Comparison of ENCODE assay signal across 11 mouse cellular contexts in genomic region chr19:21789676-21790075, GRCm38 (mm10). TPM values are rescaled to one million over a fixed set of nuclear protein-coding genes. Genes with fewer than 3 reads are reported as not detected.
DNase-seq lines count a peak whose midpoint lies in the region; ATAC-seq and TF ChIP-seq lines count a peak whose summit lies in the region.
"Had no signal": no experiment of that assay in that cellular context is flagged by ENCODE, and none has a peak within 500 bp of the region (broad histone marks: within the 10 kb centered on the region; RNA-seq: fewer than 3 reads in every experiment).

No protein-coding gene starts in this region.

- peaks cover 5% of the 10 kb centered on the region for H3K36me3 ChIP-seq in ES-E14 (ENCODE audit: control insufficient read depth, insufficient read depth, low read length, poor library complexity, severe bottlenecking)
- peaks cover 24% of the 10 kb centered on the region for H3K36me3 ChIP-seq in embryonic facial prominence, embryonic 10.5 days (replicated peaks)
- peaks cover 21% of the 10 kb centered on the region for H3K36me3 ChIP-seq in hindbrain, embryonic 12.5 days
- no peaks in the 10 kb centered on the region for H3K36me3 ChIP-seq in midbrain, embryonic 15.5 days (replicated peaks)

- H3K4me1 ChIP-seq in ES-E14 (ENCODE audit: control insufficient read depth in 2 of 2, insufficient read depth in 2 of 2, low read length in 2 of 2, poor library complexity in 1 of 2): peaks cover 12 to 13% of the 10 kb centered on the region in 2 experiments
- peaks cover 50% of the 10 kb centered on the region for H3K4me1 ChIP-seq in embryonic facial prominence, embryonic 10.5 days
- peaks cover 59% of the 10 kb centered on the region for H3K4me1 ChIP-seq in hindbrain, embryonic 12.5 days
- peaks cover 48% of the 10 kb centered on the region for H3K4me1 ChIP-seq in midbrain, embryonic 15.5 days

- in situ Hi-C loops in ES-E14 (cut with MboI; ENCODE audit: low sequenced_read_pairs in 2 of 2, unreplicated experiment in 2 of 2): no loop called here

- no peaks in the 10 kb centered on the region for H3K27me3 ChIP-seq in embryonic facial prominence, embryonic 10.5 days (replicated peaks; ENCODE audit: low read depth, poor library complexity, severe bottlenecking)
- H3K27me3 ChIP-seq in hindbrain, embryonic 12.5 days: no peaks in the 10 kb centered on the region
- no peaks in the 10 kb centered on the region for H3K27me3 ChIP-seq in midbrain, embryonic 15.5 days (replicated peaks)
- H3K27me3 ChIP-seq: lung, embryonic 15.5 days had no signal

- peak; percentile 89 for ATAC-seq in hindbrain, embryonic 12.5 days (ENCODE audit: low FRiP score)
- peak; percentile 65 for ATAC-seq in midbrain, embryonic 15.5 days (replicated peaks)
- no peak for ATAC-seq in megakaryocyte-erythroid progenitor cell, adult 5-6 weeks (replicated peaks; ENCODE audit: low FRiP score, low TSS enrichment, poor library complexity, severe bottlenecking)

- H3K4me2 ChIP-seq in hindbrain, embryonic 12.5 days (replicated peaks): peak overlapping the region; percentile 44
- H3K4me2 ChIP-seq in midbrain, embryonic 15.5 days: 0 out of 2 replicates have a peak overlapping the region, but pooled peaks have one; percentile 17
- H3K4me2 ChIP-seq: lung, embryonic 15.5 days had no signal

- no peaks in the 10 kb centered on the region for H3K9me3 ChIP-seq in ES-E14 (ENCODE audit: control insufficient read depth, insufficient read depth, low read depth, low read length)
- H3K9me3 ChIP-seq in embryonic facial prominence, embryonic 10.5 days: no peaks in the 10 kb centered on the region
- no peaks in the 10 kb centered on the region for H3K9me3 ChIP-seq in hindbrain, embryonic 12.5 days (replicated peaks)
- no peaks in the 10 kb centered on the region for H3K9me3 ChIP-seq in midbrain, embryonic 15.5 days
- H3K9me3 ChIP-seq: lung, embryonic 15.5 days had no signal

- WGBS in embryonic facial prominence, embryonic 10.5 days: 36% methylated on average over 6 of the region's 6 CpGs
- WGBS in hindbrain, embryonic 12.5 days: 14% methylated on average over 6 of the region's 6 CpGs
- 13% methylated on average over 6 of the region's 6 CpGs for WGBS in midbrain, embryonic 15.5 days

- DNase-seq in ES-E14 (ENCODE audit: low read depth, low spot score): no peak
- DNase-seq in embryonic facial prominence, embryonic 10.5 days (ENCODE audit: low spot score): peak; percentile 43
- no peak for DNase-seq in gastrocnemius, postnatal 25 days
- no peak for DNase-seq in testis, postnatal 14 days (ENCODE audit: low spot score)
- DNase-seq in adrenal gland, adult (ENCODE audit: inconsistent age in 2 of 2, low spot score in 1 of 2): no peak
- DNase-seq: cerebellum, adult 2 months; kidney, postnatal 10 days had no signal

- H3K27ac ChIP-seq in ES-E14 (ENCODE audit: insufficient read depth, low read depth, low read length, poor library complexity, severe bottlenecking): peak overlapping the region; percentile 62
- peak overlapping the region; percentile 62 for H3K27ac ChIP-seq in embryonic facial prominence, embryonic 10.5 days (replicated peaks)
- H3K27ac ChIP-seq in hindbrain, embryonic 12.5 days: peak overlapping the region; percentile 97
- peak overlapping the region; percentile 84 for H3K27ac ChIP-seq in midbrain, embryonic 15.5 days
- H3K27ac ChIP-seq: lung, embryonic 15.5 days had no signal

- H3K4me3 ChIP-seq in ES-E14 (ENCODE audit: insufficient read depth in 1 of 2, low read depth in 1 of 2, low read length in 2 of 2, poor library complexity in 1 of 2, severe bottlenecking in 1 of 2): peak overlapping the region; percentile 62 to 69
- H3K4me3 ChIP-seq in embryonic facial prominence, embryonic 10.5 days: no peak overlapping the region
- H3K4me3 ChIP-seq in hindbrain, embryonic 12.5 days: no peak overlapping the region
- no peak overlapping the region for H3K4me3 ChIP-seq in midbrain, embryonic 15.5 days
- H3K4me3 ChIP-seq: lung, embryonic 15.5 days had no signal

- H3K9ac ChIP-seq in ES-E14 (ENCODE audit: insufficient read depth, low read depth, low read length, poor library complexity, severe bottlenecking): peak overlapping the region; percentile 85
- no peak overlapping the region; the same call in 1 of the 2 replicates for H3K9ac ChIP-seq in hindbrain, embryonic 12.5 days
- H3K9ac ChIP-seq in midbrain, embryonic 15.5 days: no peak overlapping the region
- H3K9ac ChIP-seq: lung, embryonic 15.5 days had no signal

TF ChIP-seq in ES-E14, 5 proteins besides CTCF, POLR2A, EP300 and RAD21:
- TF ChIP-seq HCFC1 (IDR thresholded peaks at IDR 0.05; ENCODE audit: borderline replicate concordance, insufficient read depth, low read length): no peak
- no peak for TF ChIP-seq ZC3H11A (IDR thresholded peaks at IDR 0.05; ENCODE audit: borderline replicate concordance, low read depth, low read length)
- TF ChIP-seq MAFK (IDR thresholded peaks at IDR 0.05; ENCODE audit: insufficient read depth, low read depth, low read length): no peak
- TF ChIP-seq CHD2 (IDR thresholded peaks at IDR 0.05; ENCODE audit: low read depth, low read length): no peak
- TF ChIP-seq ZNF384 (IDR thresholded peaks at IDR 0.05; ENCODE audit: low read depth, low read length): no peak

RNA-seq across cellular contexts. Expression of gene Cemip2, which starts 11.5 kb away (rescaled TPM):
- 75.3 and 175 TPM in 2 replicates for total RNA-seq in ES-E14 (2012; rRNA removed)
- 61.4 and 71.0 TPM in 2 replicates for polyA plus RNA-seq in embryonic facial prominence, embryonic 10.5 days (2016; fragmentation: Nextera tagmentation; extraction: Ambion mirVana)
- polyA plus RNA-seq in hindbrain, embryonic 12.5 days (2016; fragmentation: Nextera tagmentation; extraction: Ambion mirVana): 90.3 and 92.0 TPM in 2 replicates
- polyA plus RNA-seq in midbrain, embryonic 15.5 days (2015; fragmentation: Nextera tagmentation; extraction: Ambion mirVana): 39.9 and 41.6 TPM in 2 replicates
- total RNA-seq in megakaryocyte-erythroid progenitor cell, adult 5-6 weeks (2014; fragmentation: Nextera tagmentation): 1.1 and 3.8 TPM in 2 replicates
- total RNA-seq in megakaryocyte-erythroid progenitor cell, adult 5-6 weeks (2017): 3.3 and 4.6 TPM in 2 replicates
- total RNA-seq in gastrocnemius, postnatal 25 days (2021): 1 to 10 TPM; 5.8 to 7.4 TPM

Comparison
In these comparisons a context has a peak if more than half of its experiments do, and no peak if none do; other contexts are left out.
1. H3K4me3 ChIP-seq: peak in ES-E14 (2 of 2); none in embryonic facial prominence, embryonic 10.5 days (single experiment), hindbrain, embryonic 12.5 days (single experiment) and midbrain, embryonic 15.5 days (single experiment).
2. Peak in every context shown above with its lines, with median percentiles within 50 percentile points of each other: H3K27ac ChIP-seq.